Mouse (Mus musculus) thymus, postnatal 10 days (tissue): ENCODE measurements around the gene Gnai2.
A peak's percentile ranks its signal among the peaks of the same experiment; 100 is the strongest.
"Not testable (repeated sequence)": the region's sequence is repeated elsewhere in the genome, so short reads cannot be mapped to it uniquely, and the experiment has no call there.

Experiments used
- DNase-seq, 2 experiments: peaks; one replicate each; pipeline ENCODE4 v3.0.0; 2021; ENCODE audit warnings: low spot score in 2 of 2

The Gnai2 gene

GRCm38 (mm10) chr9:107587833-107588639, 47.1 kb downstream of the Gnai2 start:
- no peak for DNase-seq

GRCm38 (mm10) chr9:107586974-107587832, 48.0 kb downstream of the Gnai2 start, which contains the start of gene Ifrd2:
Gene Ifrd2, plus strand, starts transcription at chr9:107587642.
- DNase-seq, result peak; percentile 95 to 97

- DNase-seq, result no peak
Measured at GRCm38 (mm10) chr9:107586504-107586903, 48.7 kb downstream of the Gnai2 start.

GRCm38 (mm10) chr9:107583174-107583573, 52.0 kb downstream of the Gnai2 start:
- DNase-seq, result no peak

GRCm38 (mm10) chr9:107582509-107583062, 52.6 kb downstream of the Gnai2 start:
- DNase-seq, result no peak

GRCm38 (mm10) chr9:107581584-107581983, 53.6 kb downstream of the Gnai2 start:
- no peak for DNase-seq

- DNase-seq, result peak; percentile 79 to 82
Measured at GRCm38 (mm10) chr9:107580501-107581317, 54.5 kb downstream of the Gnai2 start, which contains the start of gene Hyal3. Gene Hyal3, plus strand, starts transcription at chr9:107580818.

- DNase-seq, result no peak
Measured at GRCm38 (mm10) chr9:107579023-107579900, 55.9 kb downstream of the Gnai2 start.

GRCm38 (mm10) chr9:107578587-107578986, 56.6 kb downstream of the Gnai2 start, which contains the start of gene Naa80:
Gene Naa80, plus strand, starts transcription at chr9:107578887.
- no peak for DNase-seq

- no peak for DNase-seq
Measured at GRCm38 (mm10) chr9:107577871-107578270, 57.3 kb downstream of the Gnai2 start.

GRCm38 (mm10) chr9:107576357-107577107, 58.6 kb downstream of the Gnai2 start, which contains the start of gene Hyal1:
Gene Hyal1, plus strand, starts transcription at chr9:107576927.
- DNase-seq, result no peak

GRCm38 (mm10) chr9:107575579-107576356, 59.4 kb downstream of the Gnai2 start:
- DNase-seq, result no peak

GRCm38 (mm10) chr9:107573774-107574173, 61.4 kb downstream of the Gnai2 start:
- DNase-seq, result not testable (repeated sequence)

- no peak for DNase-seq
Measured at GRCm38 (mm10) chr9:107572327-107572662, 62.9 kb downstream of the Gnai2 start.

GRCm38 (mm10) chr9:107571534-107572326, 63.4 kb downstream of the Gnai2 start:
- DNase-seq, result no peak

- DNase-seq, result no peak
Measured at GRCm38 (mm10) chr9:107570845-107571244, 64.3 kb downstream of the Gnai2 start.

- DNase-seq, result no peak
Measured at GRCm38 (mm10) chr9:107570016-107570415, 65.2 kb downstream of the Gnai2 start.

- no peak for DNase-seq
Measured at GRCm38 (mm10) chr9:107569270-107569669, 65.9 kb downstream of the Gnai2 start.
